Mouse (Mus musculus) heart, embryonic 16.5 days (tissue): ENCODE measurements around the gene Fhdc1. TPM values are rescaled to one million over a fixed set of nuclear protein-coding genes. Genes with fewer than 3 reads are reported as not detected.

Source experiments
- ATAC-seq: fragments of 200-750 bp; cut with Nextera tagmentation; replicated peaks from 2 replicates; pipeline ENCODE4 v1.8.0; 2017; ENCODE audit warnings: moderate number of reproducible peaks; ENCODE audit not compliant: insufficient read depth, low FRiP score; ENCODE audit errors: extremely low read depth
- H3K27ac ChIP-seq: fragments of 300-500 bp; sonication (generic); 2 replicates; pipeline ENCODE4 v1.5.1; 2014; ENCODE audit warnings: mild to moderate bottlenecking, low read length, control low read depth, moderate library complexity
- H3K27me3 ChIP-seq: fragments of 300-500 bp; sonication (generic); 2 replicates; pipeline ENCODE4 v1.6.1; 2014; ENCODE audit warnings: low read length, mixed read lengths; ENCODE audit not compliant: control insufficient read depth, insufficient read depth
- H3K36me3 ChIP-seq: fragments of 300-500 bp; sonication (generic); 2 replicates; pipeline ENCODE4 v1.6.1; 2014; ENCODE audit not compliant: control insufficient read depth, insufficient read depth
- H3K4me1 ChIP-seq: fragments of 300-500 bp; sonication (generic); 2 replicates; pipeline ENCODE4 v1.6.1; 2014; ENCODE audit warnings: low read length, mixed read lengths; ENCODE audit not compliant: control insufficient read depth, insufficient read depth
- H3K4me2 ChIP-seq: fragments of 300-500 bp; sonication (generic); 2 replicates; pipeline ENCODE4 v1.6.1; 2014; ENCODE audit warnings: low read depth, mild to moderate bottlenecking, control low read depth, low read length
- H3K4me3 ChIP-seq: fragments of 300-500 bp; sonication (generic); 2 replicates; pipeline ENCODE4 v1.5.1; 2014; ENCODE audit warnings: mild to moderate bottlenecking, control low read depth, low read length
- H3K9ac ChIP-seq: fragments of 300-500 bp; sonication (generic); 2 replicates; pipeline ENCODE4 v1.6.1; 2014; ENCODE audit warnings: low read length, control low read depth
- H3K9me3 ChIP-seq: fragments of 300-500 bp; sonication (generic); replicated peaks from 2 replicates; pipeline ENCODE4 v1.6.1; 2016; ENCODE audit warnings: low read length; ENCODE audit not compliant: control insufficient read depth
- WGBS: fragments of 180-500 bp; shearing (Covaris S2); extraction: QIAGEN DNeasy Blood & Tissue Kit; methylation state at CpG from one replicate; pipeline ENCODE4 v1.1.7; 2014; 5-methylcytosine and 5-hydroxymethylcytosine counted together
- polyA plus RNA-seq: library from polyadenylated mRNA; unstranded; fragments of >200 nt; fragmentation: Nextera tagmentation; extraction: Ambion mirVana; gene quantifications from 2 replicates; pipeline ENCODE4 v1.2.1, GENCODE M21; 2015

The Fhdc1 gene
- polyA plus RNA-seq, 1 experiment from 2014 or later, result 1.7 TPM

DNA sequence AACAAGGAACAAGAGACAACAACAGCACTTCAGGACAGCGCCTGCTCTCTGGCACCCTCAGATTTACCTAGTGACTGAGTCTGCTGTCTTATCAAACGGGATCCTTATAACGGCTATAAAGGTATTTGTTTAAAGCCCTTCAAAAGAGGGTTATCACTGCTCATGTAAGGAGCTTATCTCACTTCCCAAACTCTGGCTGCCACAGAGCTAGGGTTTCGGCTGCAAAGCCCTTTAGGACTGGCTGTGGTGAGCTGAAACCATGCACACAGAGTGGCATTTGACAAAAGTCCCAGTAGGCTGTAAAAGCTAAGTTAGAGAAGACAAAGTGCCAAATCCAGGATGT is 12.1 kb downstream of the Fhdc1 start:
- Histone ChIP-seq H3K9me3 (no peaks in the 10 kb centered on the region), H3K36me3 (no peaks in the 10 kb centered on the region), H3K4me3 (no peak overlapping the region), H3K27me3 (no peaks in the 10 kb centered on the region; the same call in 1 of the 2 replicates), H3K4me1 (peaks cover 24% of the 10 kb centered on the region), H3K4me2 (no peak overlapping the region), H3K27ac (no peak overlapping the region), H3K9ac (no peak overlapping the region)
- no peak for ATAC-seq
- 26% methylated on average over 4 of the region's 4 CpGs for WGBS

DNA sequence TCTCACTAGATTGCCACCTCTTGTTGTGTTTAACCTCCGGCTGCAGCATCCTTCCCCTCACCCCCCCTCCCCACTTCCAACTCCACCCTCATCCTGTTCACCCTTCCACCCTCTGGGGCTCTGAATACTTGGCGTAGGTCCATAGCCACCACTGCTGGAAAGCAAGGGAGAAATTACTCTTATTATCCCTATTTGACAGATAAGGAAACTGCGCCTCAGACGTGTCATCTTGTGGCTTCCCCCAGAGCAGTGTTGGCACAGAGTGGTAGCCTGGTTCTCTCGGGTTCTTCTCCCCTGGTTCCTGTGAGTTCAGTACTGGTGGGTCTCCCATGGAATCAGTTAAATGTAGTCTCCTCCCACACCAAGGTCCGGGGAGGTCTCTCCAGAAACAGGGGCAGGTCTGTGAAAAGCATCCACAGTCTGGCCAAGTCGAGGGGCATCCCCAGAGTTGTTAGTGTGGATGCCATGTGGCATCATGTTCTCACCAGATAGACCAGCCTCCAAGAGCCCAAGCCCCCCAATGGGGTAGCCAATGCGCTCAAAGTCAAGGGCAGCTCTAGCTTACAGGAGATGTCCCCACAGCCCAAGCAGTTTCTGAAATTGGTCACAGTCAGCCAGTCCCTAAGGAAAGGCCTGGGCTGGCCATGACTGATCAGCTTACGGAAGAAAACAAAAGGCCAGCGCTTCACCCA is 12.7 kb downstream of the Fhdc1 start:
- WGBS, result 46% methylated on average over 10 of the region's 10 CpGs

DNA sequence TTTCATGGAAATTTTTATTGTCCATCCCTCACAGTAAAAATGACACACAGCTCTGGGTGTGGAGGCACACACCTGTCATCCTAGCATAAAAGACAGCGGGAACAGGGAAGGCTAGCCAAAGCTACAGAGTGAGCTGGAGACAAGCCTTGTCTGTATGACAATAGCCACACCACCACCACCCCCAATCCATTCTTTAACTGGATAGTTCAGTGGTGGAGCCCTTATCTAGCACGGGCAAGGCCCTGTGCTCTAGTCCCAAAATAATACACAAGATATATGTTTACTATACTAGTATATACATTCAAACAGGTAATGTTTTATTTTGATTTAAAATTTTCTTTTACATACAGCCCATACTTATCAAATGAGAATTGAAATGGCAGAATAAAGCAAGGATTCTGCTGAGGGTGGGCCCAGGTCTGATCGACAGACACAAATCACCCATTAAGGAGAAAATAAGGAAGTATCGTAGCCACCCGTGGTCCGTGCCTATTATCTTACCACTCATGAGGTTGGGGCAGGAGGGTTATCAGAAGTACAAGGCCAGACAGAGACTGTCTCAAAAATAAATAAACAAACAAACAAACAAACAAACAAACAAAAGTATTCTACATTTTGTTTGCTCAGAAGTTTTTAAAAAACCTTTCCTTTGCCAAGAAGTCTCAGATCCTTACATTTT is 14.3 kb downstream of the Fhdc1 start:
- Histone ChIP-seq H3K9me3 (no peaks in the 10 kb centered on the region), H3K4me1 (peaks cover 22% of the 10 kb centered on the region), H3K36me3 (no peaks in the 10 kb centered on the region), H3K4me2 (no peak overlapping the region), H3K4me3 (no peak overlapping the region), H3K9ac (no peak overlapping the region), H3K27ac (no peak overlapping the region), H3K27me3 (no peaks in the 10 kb centered on the region; the same call in 1 of the 2 replicates)
- WGBS, result 58% methylated on average over 6 of the region's 6 CpGs
- no peak for ATAC-seq

More for the DNA sequence above, 12.7 kb downstream of the Fhdc1 start:
- H3K4me1 ChIP-seq, result peaks cover 19% of the 10 kb centered on the region
- no peak overlapping the region for H3K4me3 ChIP-seq
- no peaks in the 10 kb centered on the region; the same call in 1 of the 2 replicates for H3K27me3 ChIP-seq
- H3K36me3 ChIP-seq, result no peaks in the 10 kb centered on the region
- ATAC-seq, result no peak
- H3K4me2 ChIP-seq, result no peak overlapping the region
- no peaks in the 10 kb centered on the region for H3K9me3 ChIP-seq
- no peak overlapping the region for H3K9ac ChIP-seq
- H3K27ac ChIP-seq, result no peak overlapping the region

DNA sequence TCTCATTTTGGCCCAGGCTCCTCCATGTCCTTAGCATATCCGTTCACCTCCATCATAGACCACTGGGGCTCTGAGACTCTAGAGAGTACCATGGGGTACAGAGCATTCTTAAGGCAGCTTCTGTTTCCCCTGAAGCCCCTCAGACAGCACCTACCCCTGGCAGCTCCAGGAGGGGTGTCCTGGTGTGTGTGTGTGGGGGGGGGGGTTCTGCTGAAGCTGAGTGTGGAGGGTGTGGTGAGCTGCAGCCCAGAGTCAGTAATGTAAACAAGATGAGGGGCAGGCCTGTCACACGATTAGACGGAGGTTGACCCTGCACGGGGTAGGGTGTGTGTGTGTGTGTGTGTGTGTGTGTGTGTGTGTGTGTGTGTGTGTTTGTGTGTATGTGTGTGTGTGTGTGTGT is 18.5 kb downstream of the Fhdc1 start:
- Histone ChIP-seq H3K9ac (no peak overlapping the region), H3K4me3 (no peak overlapping the region), H3K27me3 (no peaks in the 10 kb centered on the region; the same call in none of the 2 replicates), H3K27ac (peak overlapping the region; percentile 48), H3K4me1 (peaks cover 13% of the 10 kb centered on the region), H3K4me2 (no peak overlapping the region), H3K36me3 (no peaks in the 10 kb centered on the region), H3K9me3 (no peaks in the 10 kb centered on the region)
- WGBS, result 27% methylated on average over 3 of the region's 4 CpGs
- ATAC-seq, result no peak; the same call in 1 of the 2 replicates

DNA sequence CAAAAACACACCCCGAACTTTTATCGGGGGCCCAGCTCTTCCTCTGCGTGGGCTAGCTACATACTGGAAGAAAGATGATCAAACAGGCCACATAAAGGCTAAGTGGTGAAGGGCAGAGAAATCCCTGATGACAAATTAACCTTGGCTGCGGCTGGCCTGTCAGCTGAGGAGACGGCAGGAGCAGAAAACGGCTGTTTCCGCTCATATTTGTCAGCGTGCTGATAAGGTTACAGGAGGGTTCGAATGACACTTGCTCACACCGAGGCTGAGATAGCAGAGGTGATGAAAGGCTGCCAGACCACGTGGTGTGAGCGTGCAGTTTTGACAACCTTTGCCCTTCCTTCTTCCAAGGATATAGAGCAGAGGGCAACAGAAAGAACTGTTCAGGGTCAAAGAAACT is 19.3 kb downstream of the Fhdc1 start:
- Histone ChIP-seq H3K36me3 (no peaks in the 10 kb centered on the region), H3K4me3 (no peak overlapping the region), H3K4me1 (peaks cover 16% of the 10 kb centered on the region), H3K27me3 (no peaks in the 10 kb centered on the region; the same call in none of the 2 replicates), H3K9me3 (no peaks in the 10 kb centered on the region), H3K9ac (peak overlapping the region; percentile 36; the same call in 1 of the 2 replicates), H3K27ac (peak overlapping the region; percentile 48), H3K4me2 (peak overlapping the region; percentile 46)
- peak; percentile 76 for ATAC-seq
- WGBS, result 2% methylated on average over 12 of the region's 12 CpGs

DNA sequence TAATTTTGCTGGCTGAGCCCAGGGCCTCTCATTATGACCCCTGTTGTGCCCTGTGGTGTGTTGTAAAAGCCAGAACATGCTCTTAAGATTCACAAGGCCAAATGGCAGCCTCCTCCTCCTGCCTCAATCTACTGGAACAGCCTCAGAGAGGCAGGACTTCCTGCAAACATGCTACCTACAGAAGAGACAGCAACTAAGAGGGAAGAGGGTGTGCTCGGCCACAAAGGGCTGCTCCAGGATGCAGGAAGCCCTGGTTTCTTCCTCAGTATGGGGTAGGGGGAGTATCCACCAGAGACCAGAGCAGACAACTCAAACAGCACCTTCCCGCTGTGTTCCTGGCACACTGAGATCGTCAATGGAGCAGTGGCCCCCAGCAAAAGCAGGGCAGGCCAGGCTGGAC is 19.7 kb downstream of the Fhdc1 start:
- H3K4me3 ChIP-seq, result no peak overlapping the region
- peak; percentile 61 for ATAC-seq
- H3K27ac ChIP-seq, result peak overlapping the region; percentile 43; the same call in 1 of the 2 replicates
- peak overlapping the region; percentile 46 for H3K4me2 ChIP-seq
- 22% methylated on average over 3 of the region's 3 CpGs for WGBS
- H3K9ac ChIP-seq, result peak overlapping the region; percentile 36; the same call in 1 of the 2 replicates
- no peaks in the 10 kb centered on the region; the same call in none of the 2 replicates for H3K27me3 ChIP-seq
- no peaks in the 10 kb centered on the region for H3K9me3 ChIP-seq
- peaks cover 19% of the 10 kb centered on the region for H3K4me1 ChIP-seq
- H3K36me3 ChIP-seq, result no peaks in the 10 kb centered on the region

DNA sequence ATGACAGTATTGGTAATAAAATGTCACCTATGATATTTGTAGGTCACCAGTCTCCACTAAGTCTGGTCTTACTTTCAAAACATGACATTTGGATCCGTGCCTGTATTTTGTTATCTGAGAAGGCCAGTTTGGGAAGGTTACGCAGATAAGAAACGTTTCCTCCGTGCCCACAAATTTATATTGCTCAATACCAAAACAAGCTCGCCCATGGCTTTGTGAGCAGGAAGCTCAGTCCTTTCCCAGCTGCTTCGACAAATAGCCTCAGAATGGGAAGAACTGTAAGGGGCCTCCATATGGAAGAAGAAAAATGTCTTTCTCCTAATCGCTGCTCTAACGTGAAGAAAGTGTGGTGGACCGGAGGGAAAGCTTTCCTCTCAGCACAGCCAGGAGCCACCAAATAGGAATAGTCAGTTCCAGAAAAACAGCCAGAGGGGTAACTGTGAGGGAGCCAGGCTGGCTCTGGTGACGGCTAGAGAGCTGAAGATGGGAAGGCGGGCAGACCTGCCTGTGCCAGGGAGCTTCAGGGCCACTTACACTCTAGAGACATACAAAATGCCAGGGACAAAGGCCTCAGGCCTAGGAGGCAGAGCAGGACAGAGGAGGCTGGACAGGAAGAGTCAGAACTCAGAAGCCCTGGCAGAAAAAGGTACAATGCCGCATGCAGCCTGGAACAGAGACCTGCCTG is 24.4 kb downstream of the Fhdc1 start:
- Histone ChIP-seq H3K4me1 (peaks cover 16% of the 10 kb centered on the region), H3K4me3 (no peak overlapping the region), H3K9ac (0 out of 2 replicates have a peak overlapping the region, but pooled peaks have one; percentile 14), H3K36me3 (no peaks in the 10 kb centered on the region), H3K27me3 (no peaks in the 10 kb centered on the region; the same call in 1 of the 2 replicates), H3K27ac (0 out of 2 replicates have a peak overlapping the region, but pooled peaks have one; percentile 33), H3K4me2 (no peak overlapping the region), H3K9me3 (no peaks in the 10 kb centered on the region)
- WGBS, result 48% methylated on average over 12 of the region's 12 CpGs
- ATAC-seq, result no peak

DNA sequence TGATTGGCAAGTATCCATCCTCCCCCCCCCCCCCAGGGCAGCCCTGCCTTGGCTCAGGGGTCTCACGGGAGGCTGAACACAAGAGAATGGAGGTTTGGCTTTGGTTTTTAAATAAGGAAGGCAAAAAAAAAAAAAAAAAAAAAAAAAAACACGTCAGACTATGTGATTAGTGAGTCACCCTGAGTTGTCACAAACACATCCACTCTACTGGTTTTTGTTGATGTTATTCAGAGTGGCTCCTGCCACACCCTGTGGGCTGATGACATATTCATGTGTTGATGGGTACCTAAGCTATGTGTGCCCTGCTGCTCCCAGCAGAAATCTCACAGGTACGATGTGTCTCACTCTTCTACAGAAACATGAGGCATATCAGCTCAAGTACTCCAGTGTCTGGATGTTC is 29.6 kb downstream of the Fhdc1 start:
- H3K27ac ChIP-seq, result no peak overlapping the region
- H3K4me2 ChIP-seq, result no peak overlapping the region
- 63% methylated on average over 3 of the region's 3 CpGs for WGBS
- no peaks in the 10 kb centered on the region for H3K27me3 ChIP-seq
- ATAC-seq, result no peak
- H3K9me3 ChIP-seq, result no peaks in the 10 kb centered on the region
- no peak overlapping the region for H3K4me3 ChIP-seq
- peaks cover 6% of the 10 kb centered on the region; the same call in 1 of the 2 replicates for H3K4me1 ChIP-seq
- H3K36me3 ChIP-seq, result no peaks in the 10 kb centered on the region
- H3K9ac ChIP-seq, result no peak overlapping the region
